Mouse (Mus musculus) limb, embryonic 10.5 days (tissue): Measurements from ENCODE around the gene Ccdc187. TPM values are rescaled to one million over a fixed set of nuclear protein-coding genes. Genes with fewer than 3 reads are reported as not detected.

ENCODE experiments used
- DNase-seq: peaks from one replicate; pipeline ENCODE4 v3.0.0-alpha.2; 2017; ENCODE audit warnings: low spot score
- H3K27ac ChIP-seq: fragments of 300-500 bp; sonication (generic); 2 replicates; pipeline ENCODE4 v1.5.1; 2016; ENCODE audit warnings: mild to moderate bottlenecking
- H3K27me3 ChIP-seq: fragments of 300-500 bp; sonication (generic); 2 replicates; pipeline ENCODE4 v1.6.1; 2016; ENCODE audit warnings: low read depth, mild to moderate bottlenecking; ENCODE audit not compliant: poor library complexity, severe bottlenecking
- H3K36me3 ChIP-seq: fragments of 300-500 bp; sonication (generic); 2 replicates; pipeline ENCODE4 v1.6.1; 2016; ENCODE audit warnings: mild to moderate bottlenecking, moderate library complexity
- H3K4me1 ChIP-seq: fragments of 300-500 bp; sonication (generic); 2 replicates; pipeline ENCODE4 v1.6.1; 2016
- H3K4me3 ChIP-seq: fragments of 300-500 bp; sonication (generic); 2 replicates; pipeline ENCODE4 v1.5.1; 2016; ENCODE audit warnings: mild to moderate bottlenecking, moderate library complexity
- H3K9me3 ChIP-seq: fragments of 300-500 bp; sonication (generic); replicated peaks from 2 replicates; pipeline ENCODE4 v1.6.1; 2016; ENCODE audit warnings: mild to moderate bottlenecking
- WGBS: fragments of 180-500 bp; shearing (Covaris S2); methylation state at CpG from one replicate; pipeline ENCODE4 v1.1.7; 2016; 5-methylcytosine and 5-hydroxymethylcytosine counted together
- polyA plus RNA-seq: library from polyadenylated mRNA; unstranded; fragments of >200 nt; fragmentation: Nextera tagmentation; extraction: Ambion mirVana; gene quantifications from 2 replicates; pipeline ENCODE4 v1.2.1, GENCODE M21; 2016

The Ccdc187 gene
- polyA plus RNA-seq, 1 experiment from 2014 or later: 0.01 TPM

- no peak for DNase-seq
- peaks cover 8% of the 10 kb centered on the region; the same call in 1 of the 2 replicates for H3K27me3 ChIP-seq
- H3K9me3 ChIP-seq: no peaks in the 10 kb centered on the region
- 75% methylated on average over 8 of the region's 8 CpGs for WGBS
- H3K4me3 ChIP-seq: no peak overlapping the region
- no peak overlapping the region for H3K27ac ChIP-seq
- 0 out of 2 replicates have a peak, but pooled peaks cover 3% of the 10 kb centered on the region for H3K4me1 ChIP-seq
- no peaks in the 10 kb centered on the region for H3K36me3 ChIP-seq
These were observed 41.7 kb downstream of the Ccdc187 start for GRCm38 (mm10) chr2:26252514-26253206.

- Histone ChIP-seq H3K27me3 (no peaks in the 10 kb centered on the region), H3K4me1 (no peaks in the 10 kb centered on the region), H3K36me3 (no peaks in the 10 kb centered on the region), H3K4me3 (no peak overlapping the region), H3K27ac (no peak overlapping the region), H3K9me3 (no peaks in the 10 kb centered on the region)
- DNase-seq: no peak
- 64% methylated on average over 3 of the region's 3 CpGs for WGBS
These were observed 46.8 kb downstream of the Ccdc187 start for GRCm38 (mm10) chr2:26247531-26247930.

GRCm38 (mm10) chr2:26240841-26241240 lies 53.5 kb downstream of the Ccdc187 start:
- DNase-seq: no peak
- Histone ChIP-seq H3K4me1 (peaks cover 19% of the 10 kb centered on the region), H3K4me3 (no peak overlapping the region), H3K9me3 (no peaks in the 10 kb centered on the region), H3K36me3 (no peaks in the 10 kb centered on the region), H3K27me3 (no peaks in the 10 kb centered on the region), H3K27ac (no peak overlapping the region)
- 69% methylated on average over 3 of the region's 3 CpGs for WGBS

- Histone ChIP-seq H3K27me3 (no peaks in the 10 kb centered on the region), H3K36me3 (no peaks in the 10 kb centered on the region), H3K4me1 (peaks cover 23% of the 10 kb centered on the region), H3K27ac (no peak overlapping the region), H3K9me3 (no peaks in the 10 kb centered on the region), H3K4me3 (no peak overlapping the region)
- 63% methylated on average over 9 of the region's 9 CpGs for WGBS
- DNase-seq: no peak
These were observed 54.0 kb downstream of the Ccdc187 start for GRCm38 (mm10) chr2:26240330-26240729.

- Histone ChIP-seq H3K9me3 (no peaks in the 10 kb centered on the region), H3K27ac (peak within 1 kb of the TSS; percentile 92)
- WGBS: 1% methylated on average over 36 of the region's 36 CpGs
These were observed 57.0 kb downstream of the Ccdc187 start, which contains the start of gene Qsox2 for GRCm38 (mm10) chr2:26237290-26237782. TSS of gene Qsox2 (minus strand) at chr2:26237525.

GRCm38 (mm10) chr2:26236681-26237289 lies 57.6 kb downstream of the Ccdc187 start:
- DNase-seq: no peak
- H3K4me3 ChIP-seq: peak overlapping the region; percentile 97
- under 1% methylated on average over 51 of the region's 51 CpGs for WGBS

More at GRCm38 (mm10) chr2:26237290-26237782, 57.0 kb downstream of the Ccdc187 start, which contains the start of gene Qsox2:
- Histone ChIP-seq H3K4me1 (peaks cover 26% of the 10 kb centered on the region), H3K4me3 (peak within 1 kb of the TSS; percentile 97), H3K36me3 (peaks cover 6% of the 10 kb centered on the region; the same call in 1 of the 2 replicates), H3K27me3 (no peaks in the 10 kb centered on the region)
- DNase-seq: peak; percentile 98

GRCm38 (mm10) chr2:26234771-26235170 lies 59.6 kb downstream of the Ccdc187 start:
- Histone ChIP-seq H3K27me3 (no peaks in the 10 kb centered on the region), H3K9me3 (no peaks in the 10 kb centered on the region), H3K27ac (no peak overlapping the region), H3K4me1 (peaks cover 19% of the 10 kb centered on the region), H3K36me3 (peaks cover 6% of the 10 kb centered on the region; the same call in 1 of the 2 replicates), H3K4me3 (no peak overlapping the region)
- no peak for DNase-seq
- 84% methylated on average over 2 of the region's 2 CpGs for WGBS

More at GRCm38 (mm10) chr2:26236681-26237289, 57.6 kb downstream of the Ccdc187 start:
- Histone ChIP-seq H3K9me3 (no peaks in the 10 kb centered on the region), H3K36me3 (peaks cover 6% of the 10 kb centered on the region; the same call in 1 of the 2 replicates), H3K27me3 (no peaks in the 10 kb centered on the region), H3K4me1 (peaks cover 26% of the 10 kb centered on the region), H3K27ac (peak overlapping the region; percentile 92)

- Histone ChIP-seq H3K9me3 (no peaks in the 10 kb centered on the region), H3K36me3 (peaks cover 6% of the 10 kb centered on the region; the same call in 1 of the 2 replicates), H3K27me3 (no peaks in the 10 kb centered on the region), H3K27ac (no peak overlapping the region), H3K4me3 (no peak overlapping the region), H3K4me1 (peaks cover 18% of the 10 kb centered on the region)
- no peak for DNase-seq
- WGBS: 86% methylated on average over 5 of the region's 5 CpGs
These were observed 60.1 kb downstream of the Ccdc187 start for GRCm38 (mm10) chr2:26234253-26234652.

- Histone ChIP-seq H3K36me3 (peaks cover 6% of the 10 kb centered on the region; the same call in 1 of the 2 replicates), H3K4me1 (peaks cover 12% of the 10 kb centered on the region), H3K27ac (no peak overlapping the region), H3K4me3 (no peak overlapping the region), H3K9me3 (no peaks in the 10 kb centered on the region), H3K27me3 (no peaks in the 10 kb centered on the region)
- WGBS: 84% methylated on average over 3 of the region's 3 CpGs
- DNase-seq: no peak
These were observed 63.0 kb downstream of the Ccdc187 start for GRCm38 (mm10) chr2:26231366-26231765.

- Histone ChIP-seq H3K27me3 (no peaks in the 10 kb centered on the region), H3K4me1 (peaks cover 3% of the 10 kb centered on the region; the same call in 1 of the 2 replicates), H3K9me3 (no peaks in the 10 kb centered on the region), H3K27ac (no peak overlapping the region), H3K4me3 (no peak overlapping the region), H3K36me3 (peaks cover 11% of the 10 kb centered on the region)
- DNase-seq: no peak
- 50% methylated on average over 4 of the region's 4 CpGs for WGBS
These were observed 64.1 kb downstream of the Ccdc187 start for GRCm38 (mm10) chr2:26230253-26230652.

- WGBS: 69% methylated on average over 1 of the region's 1 CpGs
- Histone ChIP-seq H3K27ac (no peak overlapping the region), H3K4me3 (no peak overlapping the region), H3K36me3 (peaks cover 26% of the 10 kb centered on the region), H3K4me1 (no peaks in the 10 kb centered on the region), H3K9me3 (no peaks in the 10 kb centered on the region), H3K27me3 (no peaks in the 10 kb centered on the region)
- peak; percentile 47 for DNase-seq
These were observed 66.6 kb downstream of the Ccdc187 start for GRCm38 (mm10) chr2:26227788-26228187.

- WGBS: 89% methylated on average over 4 of the region's 4 CpGs
- Histone ChIP-seq H3K4me1 (peaks cover 8% of the 10 kb centered on the region), H3K27me3 (no peaks in the 10 kb centered on the region), H3K9me3 (no peaks in the 10 kb centered on the region), H3K4me3 (no peak overlapping the region), H3K27ac (no peak overlapping the region), H3K36me3 (peaks cover 50% of the 10 kb centered on the region)
- DNase-seq: no peak
These were observed 69.1 kb downstream of the Ccdc187 start for GRCm38 (mm10) chr2:26225242-26225641.

- no peak for DNase-seq
- H3K4me3 ChIP-seq: no peak overlapping the region
- H3K36me3 ChIP-seq: peaks cover 62% of the 10 kb centered on the region
- no peaks in the 10 kb centered on the region for H3K27me3 ChIP-seq
- WGBS: 83% methylated on average over 3 of the region's 3 CpGs
- H3K27ac ChIP-seq: no peak overlapping the region
- H3K9me3 ChIP-seq: no peaks in the 10 kb centered on the region
- peaks cover 8% of the 10 kb centered on the region for H3K4me1 ChIP-seq
These were observed 70.4 kb downstream of the Ccdc187 start for GRCm38 (mm10) chr2:26223961-26224360.
